Mouse (Mus musculus): ENCODE results near the gene Morn1. TPM values are rescaled to one million over a fixed set of nuclear protein-coding genes. Genes with fewer than 3 reads are reported as not detected.

Gene Morn1
- total and polyA plus RNA-seq, 3 experiments, result 3.8 to 8.7 (median 4.0) TPM

GRCm38 (mm10) chr4:155187192-155187674, 100.9 kb downstream of the Morn1 start:
- Histone ChIP-seq H3K9me3 (replicated peaks; ENCODE audit: low read length) (no peaks in the 10 kb centered on the region), H3K27ac (ENCODE audit: insufficient read depth, low read depth) (peak overlapping the region; percentile 42), H3K4me3 (replicated peaks in 1 of 3; ENCODE audit: low read depth in 2 of 3, low read length in 2 of 3, poor library complexity in 1 of 3) (no peak overlapping the region), H3K27me3 (replicated peaks) (no peaks in the 10 kb centered on the region), H3K4me2 (ENCODE audit: insufficient read depth, low read depth, poor library complexity, severe bottlenecking) (peak overlapping the region; percentile 69), H3K9ac (ENCODE audit: insufficient read depth, low read depth) (no peak overlapping the region), H3K4me1 (ENCODE audit: control insufficient read depth in 1 of 2, insufficient read depth in 2 of 2) (peaks cover 54 to 96% of the 10 kb centered on the region in 2 experiments), H3K79me2 (replicated peaks; ENCODE audit: control insufficient read depth, extremely low read depth, insufficient read depth, poor library complexity, severe bottlenecking) (peaks cover 81% of the 10 kb centered on the region), H3K36me3 (replicated peaks in 1 of 2; ENCODE audit: control insufficient read depth in 1 of 2, insufficient read depth in 1 of 2, low read length in 1 of 2) (peaks cover 0 to 27% of the 10 kb centered on the region in 2 experiments)
- dilution Hi-C loops (cut with MboI; ENCODE audit: extremely low pct_ligation_motif_present, extremely low pct_unique_long_range_greater_than_20kb, low sequenced_read_pairs), result no loop called here
- peak; percentile 51 for DNase-seq (ENCODE audit: extremely low read depth)
- in situ Hi-C loops (cut with MboI; ENCODE audit: low pct_ligation_motif_present, low pct_unique_long_range_greater_than_20kb, low sequenced_read_pairs), result no loop called here
- TF ChIP-seq TCF12 (IDR thresholded peaks at IDR 0.05; ENCODE audit: low read depth, low read length) (no peak), ETS1 (conservative IDR thresholded peaks at IDR 0.05; ENCODE audit: low read depth, low read length) (peak; percentile 25; the same call in 1 of the 2 replicates)

- in situ Hi-C loops (cut with MboI; ENCODE audit: low pct_ligation_motif_present, low pct_unique_long_range_greater_than_20kb, low sequenced_read_pairs), result no loop called here
- Histone ChIP-seq H3K4me2 (ENCODE audit: insufficient read depth, low read depth, poor library complexity, severe bottlenecking) (no peak overlapping the region), H3K27ac (ENCODE audit: insufficient read depth, low read depth) (no peak overlapping the region), H3K4me1 (ENCODE audit: control insufficient read depth in 1 of 2, insufficient read depth in 2 of 2) (peaks cover 52 to 98% of the 10 kb centered on the region in 2 experiments), H3K79me2 (replicated peaks; ENCODE audit: control insufficient read depth, extremely low read depth, insufficient read depth, poor library complexity, severe bottlenecking) (peaks cover 79% of the 10 kb centered on the region), H3K9me3 (replicated peaks; ENCODE audit: low read length) (no peaks in the 10 kb centered on the region), H3K9ac (ENCODE audit: insufficient read depth, low read depth) (no peak overlapping the region), H3K36me3 (replicated peaks in 1 of 2; ENCODE audit: control insufficient read depth in 1 of 2, insufficient read depth in 1 of 2, low read length in 1 of 2) (peaks cover 2 to 35% of the 10 kb centered on the region in 2 experiments), H3K4me3 (replicated peaks in 1 of 3; ENCODE audit: low read depth in 2 of 3, low read length in 2 of 3, poor library complexity in 1 of 3) (no peak overlapping the region), H3K27me3 (replicated peaks) (no peaks in the 10 kb centered on the region)
- dilution Hi-C loops (cut with MboI; ENCODE audit: extremely low pct_ligation_motif_present, extremely low pct_unique_long_range_greater_than_20kb, low sequenced_read_pairs), result no loop called here
- no peak for TF ChIP-seq CHD2 (IDR thresholded peaks at IDR 0.05; ENCODE audit: low read length)
- TF ChIP-seq IRF4 (IDR thresholded peaks at IDR 0.05; ENCODE audit: low read depth, low read length), result no peak
- no peak for TF ChIP-seq TCF12 (IDR thresholded peaks at IDR 0.05; ENCODE audit: low read depth, low read length)
- no peak for TF ChIP-seq MXI1 (IDR thresholded peaks at IDR 0.05; ENCODE audit: low read depth, low read length)
- no peak for TF ChIP-seq UBTF (IDR thresholded peaks at IDR 0.05; ENCODE audit: low read depth, low read length)
- no peak for TF ChIP-seq SIN3A (IDR thresholded peaks at IDR 0.05; ENCODE audit: low read length)
- no peak for TF ChIP-seq USF2 (conservative IDR thresholded peaks at IDR 0.05; ENCODE audit: low read depth, low read length)
- TF ChIP-seq USF1 (IDR thresholded peaks at IDR 0.05; ENCODE audit: low read depth, low read length), result no peak
- TF ChIP-seq RCOR1 (conservative IDR thresholded peaks at IDR 0.05; ENCODE audit: low read depth, low read length), result no peak
- no peak for TF ChIP-seq NRF1 (IDR thresholded peaks at IDR 0.05; ENCODE audit: low read depth, low read length)
- DNase-seq (ENCODE audit: extremely low read depth), result no peak
Observed at GRCm38 (mm10) chr4:155188341-155188740, 102.0 kb downstream of the Morn1 start.

GRCm38 (mm10) chr4:155188803-155189202, 102.4 kb downstream of the Morn1 start:
- dilution Hi-C loops (cut with MboI; ENCODE audit: extremely low pct_ligation_motif_present, extremely low pct_unique_long_range_greater_than_20kb, low sequenced_read_pairs) (no loop called here), in situ Hi-C loops (cut with MboI; ENCODE audit: low pct_ligation_motif_present, low pct_unique_long_range_greater_than_20kb, low sequenced_read_pairs) (no loop called here)
- Histone ChIP-seq H3K4me1 (ENCODE audit: control insufficient read depth in 1 of 2, insufficient read depth in 2 of 2) (peaks cover 52 to 95% of the 10 kb centered on the region in 2 experiments), H3K9ac (ENCODE audit: insufficient read depth, low read depth) (no peak overlapping the region), H3K27ac (ENCODE audit: insufficient read depth, low read depth) (no peak overlapping the region), H3K36me3 (replicated peaks in 1 of 2; ENCODE audit: control insufficient read depth in 1 of 2, insufficient read depth in 1 of 2, low read length in 1 of 2) (peaks cover 4 to 39% of the 10 kb centered on the region in 2 experiments), H3K4me3 (replicated peaks in 1 of 3; ENCODE audit: low read depth in 2 of 3, low read length in 2 of 3, poor library complexity in 1 of 3) (no peak overlapping the region), H3K27me3 (replicated peaks) (no peaks in the 10 kb centered on the region), H3K9me3 (replicated peaks; ENCODE audit: low read length) (no peaks in the 10 kb centered on the region), H3K4me2 (ENCODE audit: insufficient read depth, low read depth, poor library complexity, severe bottlenecking) (no peak overlapping the region), H3K79me2 (replicated peaks; ENCODE audit: control insufficient read depth, extremely low read depth, insufficient read depth, poor library complexity, severe bottlenecking) (peaks cover 80% of the 10 kb centered on the region)
- TF ChIP-seq ELF1 (IDR thresholded peaks at IDR 0.05; ENCODE audit: low read depth, low read length) (no peak), UBTF (IDR thresholded peaks at IDR 0.05; ENCODE audit: low read depth, low read length) (no peak), MAFK (IDR thresholded peaks at IDR 0.05; ENCODE audit: insufficient replicate concordance, low read length) (no peak), JUN (IDR thresholded peaks at IDR 0.05; ENCODE audit: insufficient read depth, low read depth, low read length) (no peak), SMC3 (IDR thresholded peaks at IDR 0.05; ENCODE audit: low read depth, low read length) (no peak), HCFC1 (IDR thresholded peaks at IDR 0.05; ENCODE audit: low read depth, low read length) (no peak), CHD2 (IDR thresholded peaks at IDR 0.05; ENCODE audit: low read length) (no peak), POLR2AphosphoS2 (IDR thresholded peaks at IDR 0.05; ENCODE audit: low read depth, low read length) (no peak), TBP (conservative IDR thresholded peaks at IDR 0.05; ENCODE audit: low read depth, low read length) (no peak), IRF4 (IDR thresholded peaks at IDR 0.05; ENCODE audit: low read depth, low read length) (no peak)
- no peak for DNase-seq (ENCODE audit: extremely low read depth)

Data from CH12.LX (cell line).